Mouse (Mus musculus): ENCODE measurements at regions not wholly inside any gene's neighbourhood (a gene's known extent, or its start where the extent isn't known, plus 50 kb on each side); places are given as distances from the start of the nearest gene placed in this dataset.

DNA sequence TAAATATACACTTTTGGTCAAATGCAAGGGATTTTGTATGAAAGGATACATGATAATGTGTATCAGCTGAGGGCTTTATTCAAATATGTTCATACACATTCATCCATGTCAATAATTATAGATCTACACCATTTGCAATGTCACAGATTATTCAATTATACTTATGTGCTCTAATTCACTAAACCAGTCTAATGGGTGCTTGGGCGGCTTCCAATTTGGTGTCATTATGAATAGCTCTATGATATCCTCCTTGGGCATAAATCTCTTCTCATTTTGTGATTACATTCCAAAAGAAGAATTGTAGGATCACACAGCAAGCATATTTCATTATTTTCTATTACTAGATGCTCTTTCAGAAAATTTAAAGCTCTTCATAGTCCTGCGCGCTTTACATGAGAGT, 97.7 kb upstream of the Prr30 start:
- TF ChIP-seq CTCF (IDR thresholded peaks at IDR 0.05; ENCODE audit: control insufficient read depth, insufficient read depth, insufficient read length): no peak
- no peak for TF ChIP-seq USF1 (IDR thresholded peaks at IDR 0.05; ENCODE audit: low read depth)
- no peak for TF ChIP-seq CEBPB (IDR thresholded peaks at IDR 0.05; ENCODE audit: low read depth)

Data from C2C12 (cell line).